In the genomic region with DNA sequence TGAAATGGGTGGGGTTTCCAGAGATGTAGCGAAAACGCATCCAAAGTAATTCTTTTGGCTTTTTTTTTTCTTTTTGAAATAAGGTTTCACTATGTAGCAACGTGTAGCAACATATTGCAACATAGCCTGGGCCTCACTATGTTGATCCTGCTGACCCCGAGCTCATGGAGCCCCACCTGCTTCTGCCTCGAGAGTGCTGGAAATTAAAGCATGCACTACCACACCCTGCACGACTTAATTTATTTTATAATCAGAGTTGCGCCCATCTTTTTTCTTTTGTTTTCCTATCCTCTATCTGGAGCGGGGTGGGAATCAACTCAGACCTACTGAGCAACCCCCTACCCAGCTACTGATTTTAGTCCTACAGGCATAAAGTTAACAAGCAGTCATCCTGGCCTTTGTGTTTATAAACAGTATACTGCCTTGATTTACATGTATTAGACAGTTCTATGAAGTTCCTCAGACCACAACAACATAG, we compare ENCODE assay signal across 8 mouse cellular contexts. TPM values are rescaled to one million over a fixed set of nuclear protein-coding genes. Genes with fewer than 3 reads are reported as not detected.
DNase-seq lines count a peak whose midpoint lies in the region; ATAC-seq and TF ChIP-seq lines count a peak whose summit lies in the region.

No protein-coding gene starts in this region.

- no peak overlapping the region for H3K27ac ChIP-seq in cerebellum, adult 2 months (ENCODE audit: insufficient read depth, low read length)
- no peak overlapping the region for H3K27ac ChIP-seq in neural tube, embryonic 11.5 days (ENCODE audit: low read depth, low read length)
- H3K27ac ChIP-seq in limb, embryonic 15.5 days = peak overlapping the region; percentile 80
- H3K27ac ChIP-seq in stomach, embryonic 16.5 days (ENCODE audit: low read length) = peak overlapping the region; percentile 20; the same call in 1 of the 2 replicates

- H3K36me3 ChIP-seq in neural tube, embryonic 11.5 days (ENCODE audit: control insufficient read depth, insufficient read depth, low read length) = no peaks in the 10 kb centered on the region
- peaks cover 18% of the 10 kb centered on the region for H3K36me3 ChIP-seq in limb, embryonic 15.5 days
- no peaks in the 10 kb centered on the region for H3K36me3 ChIP-seq in stomach, embryonic 16.5 days (ENCODE audit: control insufficient read depth, insufficient read depth, low read length)

- WGBS in cerebellum, adult 2 months = 1% methylated on average over 8 of the region's 8 CpGs
- 0% methylated on average over 8 of the region's 8 CpGs for WGBS in neural tube, embryonic 11.5 days
- WGBS in limb, embryonic 15.5 days = 1% methylated on average over 8 of the region's 8 CpGs
- 2% methylated on average over 8 of the region's 8 CpGs for WGBS in stomach, embryonic 16.5 days

- no peak overlapping the region for H3K9ac ChIP-seq in neural tube, embryonic 11.5 days (ENCODE audit: low read length)
- peak overlapping the region; percentile 26; the same call in 1 of the 2 replicates for H3K9ac ChIP-seq in limb, embryonic 15.5 days
- H3K9ac ChIP-seq in stomach, embryonic 16.5 days (ENCODE audit: low read length) = peak overlapping the region; percentile 59

- peak overlapping the region; percentile 100 for H3K4me3 ChIP-seq in cerebellum, adult 2 months (replicated peaks; ENCODE audit: insufficient read depth, low read depth, low read length)
- peak overlapping the region; percentile 54 for H3K4me3 ChIP-seq in neural tube, embryonic 11.5 days (ENCODE audit: low read depth, low read length)
- peak overlapping the region; percentile 66 for H3K4me3 ChIP-seq in limb, embryonic 15.5 days
- H3K4me3 ChIP-seq in stomach, embryonic 16.5 days (replicated peaks; ENCODE audit: low read length) = peak overlapping the region; percentile 84

- TF ChIP-seq CTCF in cerebellum, adult 2 months (IDR thresholded peaks at IDR 0.05; ENCODE audit: borderline replicate concordance, insufficient read depth, low read depth, low read length) = no peak

- peaks cover 2% of the 10 kb centered on the region; the same call in 1 of the 2 replicates for H3K4me1 ChIP-seq in cerebellum, adult 2 months (ENCODE audit: control insufficient read depth, insufficient read depth, low read length)
- peaks cover 6% of the 10 kb centered on the region for H3K4me1 ChIP-seq in neural tube, embryonic 11.5 days (ENCODE audit: control insufficient read depth, insufficient read depth, low read length)
- H3K4me1 ChIP-seq in limb, embryonic 15.5 days = peaks cover 12% of the 10 kb centered on the region
- peaks cover 11% of the 10 kb centered on the region for H3K4me1 ChIP-seq in stomach, embryonic 16.5 days (ENCODE audit: control insufficient read depth, insufficient read depth, low read length)

- DNase-seq in cerebellum, adult 2 months = no peak
- no peak for DNase-seq in cerebellum, adult 11 months
- no peak for DNase-seq in neural tube, embryonic 11.5 days (ENCODE audit: low spot score)
- no peak for DNase-seq in neural tube, embryonic 10.5 days (ENCODE audit: extremely low spot score, low spot score)
- DNase-seq in frontal cortex, postnatal 25 days (ENCODE audit: low spot score in 2 of 2) = no peak

- H3K9me3 ChIP-seq in neural tube, embryonic 11.5 days (ENCODE audit: control insufficient read depth, low read length) = no peaks in the 10 kb centered on the region
- H3K9me3 ChIP-seq in limb, embryonic 15.5 days = no peaks in the 10 kb centered on the region
- H3K9me3 ChIP-seq in stomach, embryonic 16.5 days (replicated peaks; ENCODE audit: control insufficient read depth, low read length) = no peaks in the 10 kb centered on the region

- peak overlapping the region; percentile 90 for H3K4me2 ChIP-seq in neural tube, embryonic 11.5 days (ENCODE audit: low read depth)
- H3K4me2 ChIP-seq in limb, embryonic 15.5 days = peak overlapping the region; percentile 73
- peak overlapping the region; percentile 57 for H3K4me2 ChIP-seq in stomach, embryonic 16.5 days (ENCODE audit: low read depth, low read length)

- H3K27me3 ChIP-seq in cerebellum, adult 2 months (ENCODE audit: control insufficient read depth, insufficient read depth, low read length) = no peaks in the 10 kb centered on the region
- no peaks in the 10 kb centered on the region for H3K27me3 ChIP-seq in neural tube, embryonic 11.5 days (ENCODE audit: control insufficient read depth, insufficient read depth, low read length)
- no peaks in the 10 kb centered on the region for H3K27me3 ChIP-seq in limb, embryonic 15.5 days
- H3K27me3 ChIP-seq in stomach, embryonic 16.5 days (ENCODE audit: control insufficient read depth, insufficient read depth, low read length) = no peaks in the 10 kb centered on the region

- no peak for TF ChIP-seq POLR2A in cerebellum, adult 2 months (IDR thresholded peaks at IDR 0.05; ENCODE audit: borderline replicate concordance, insufficient read depth, low read length)

- ATAC-seq in neural tube, embryonic 11.5 days (ENCODE audit: insufficient read depth, low FRiP score, low TSS enrichment) = peak; percentile 40
- ATAC-seq in limb, embryonic 15.5 days (ENCODE audit: insufficient number of reproducible peaks, low FRiP score, low TSS enrichment, low read depth) = no peak
- no peak for ATAC-seq in stomach, embryonic 16.5 days (ENCODE audit: insufficient read depth, low FRiP score)
- ATAC-seq in megakaryocyte progenitor cell, adult 5-6 weeks (replicated peaks; ENCODE audit: poor library complexity) = no peak

RNA-seq across cellular contexts. Expression of a gene that starts 0.6 kb away (rescaled TPM):
- polyA plus RNA-seq in cerebellum, adult 2 months (2012; rRNA removed) = 146 and 152 TPM in 2 replicates
- 13.3 and 14.5 TPM in 2 replicates for polyA plus RNA-seq in neural tube, embryonic 11.5 days (2014; fragmentation: Nextera tagmentation; extraction: Ambion mirVana)
- polyA plus RNA-seq in limb, embryonic 15.5 days (2015; fragmentation: Nextera tagmentation; extraction: Ambion mirVana) = 30.1 and 34.3 TPM in 2 replicates
- polyA plus RNA-seq in stomach, embryonic 16.5 days (2015; fragmentation: Nextera tagmentation; extraction: Ambion mirVana) = 23.3 and 23.8 TPM in 2 replicates
- 3.1 and 3.6 TPM in 2 replicates for total RNA-seq in megakaryocyte progenitor cell, adult 5-6 weeks (2015)
- total RNA-seq in megakaryocyte progenitor cell, adult 5-6 weeks (2017) = 19.7 and 24.5 TPM in 2 replicates

RNA-seq across cellular contexts. Expression of a gene that starts 16.5 kb away (rescaled TPM):
- 38.1 and 39.4 TPM in 2 replicates for polyA plus RNA-seq in cerebellum, adult 2 months (2012; rRNA removed)
- polyA plus RNA-seq in neural tube, embryonic 11.5 days (2014; fragmentation: Nextera tagmentation; extraction: Ambion mirVana) = 3.2 and 4.0 TPM in 2 replicates
- polyA plus RNA-seq in limb, embryonic 15.5 days (2015; fragmentation: Nextera tagmentation; extraction: Ambion mirVana) = 23.7 and 36.9 TPM in 2 replicates
- 53.8 and 59.8 TPM in 2 replicates for polyA plus RNA-seq in stomach, embryonic 16.5 days (2015; fragmentation: Nextera tagmentation; extraction: Ambion mirVana)
- total RNA-seq in megakaryocyte progenitor cell, adult 5-6 weeks (2015) = 0.12 and 0.20 TPM in 2 replicates
- not detected in 2 replicates for total RNA-seq in megakaryocyte progenitor cell, adult 5-6 weeks (2017)

RNA-seq across cellular contexts. Expression of a gene that starts 24.4 kb away (rescaled TPM):
- polyA plus RNA-seq in cerebellum, adult 2 months (2012; rRNA removed) = not detected in 2 replicates
- polyA plus RNA-seq in neural tube, embryonic 11.5 days (2014; fragmentation: Nextera tagmentation; extraction: Ambion mirVana) = not detected in 2 replicates
- polyA plus RNA-seq in limb, embryonic 15.5 days (2015; fragmentation: Nextera tagmentation; extraction: Ambion mirVana) = not detected in 2 replicates
- polyA plus RNA-seq in stomach, embryonic 16.5 days (2015; fragmentation: Nextera tagmentation; extraction: Ambion mirVana) = not detected in 2 replicates
- total RNA-seq in megakaryocyte progenitor cell, adult 5-6 weeks (2015) = not detected in 2 replicates
- total RNA-seq in megakaryocyte progenitor cell, adult 5-6 weeks (2017) = not detected in 2 replicates

RNA-seq across cellular contexts. Expression of a gene that starts 24.5 kb away (rescaled TPM):
- polyA plus RNA-seq in cerebellum, adult 2 months (2012; rRNA removed) = 112 and 114 TPM in 2 replicates
- polyA plus RNA-seq in neural tube, embryonic 11.5 days (2014; fragmentation: Nextera tagmentation; extraction: Ambion mirVana) = 2.2 and 2.7 TPM in 2 replicates
- polyA plus RNA-seq in limb, embryonic 15.5 days (2015; fragmentation: Nextera tagmentation; extraction: Ambion mirVana) = 11.1 and 11.5 TPM in 2 replicates
- polyA plus RNA-seq in stomach, embryonic 16.5 days (2015; fragmentation: Nextera tagmentation; extraction: Ambion mirVana) = 2.5 and 2.8 TPM in 2 replicates
- total RNA-seq in megakaryocyte progenitor cell, adult 5-6 weeks (2015) = 2.2 and 2.4 TPM in 2 replicates
- total RNA-seq in megakaryocyte progenitor cell, adult 5-6 weeks (2017) = 1.6 and 2.6 TPM in 2 replicates

RNA-seq across cellular contexts. Expression of a gene that starts 35.0 kb away (rescaled TPM):
- polyA plus RNA-seq in cerebellum, adult 2 months (2012; rRNA removed) = 141 and 152 TPM in 2 replicates
- 154 and 158 TPM in 2 replicates for polyA plus RNA-seq in neural tube, embryonic 11.5 days (2014; fragmentation: Nextera tagmentation; extraction: Ambion mirVana)
- polyA plus RNA-seq in limb, embryonic 15.5 days (2015; fragmentation: Nextera tagmentation; extraction: Ambion mirVana) = 132 and 139 TPM in 2 replicates
- polyA plus RNA-seq in stomach, embryonic 16.5 days (2015; fragmentation: Nextera tagmentation; extraction: Ambion mirVana) = 132 and 136 TPM in 2 replicates
- total RNA-seq in megakaryocyte progenitor cell, adult 5-6 weeks (2015) = 90.2 and 93.9 TPM in 2 replicates
- 101 and 105 TPM in 2 replicates for total RNA-seq in megakaryocyte progenitor cell, adult 5-6 weeks (2017)

Comparison
In these comparisons a context has a peak if more than half of its experiments do, and no peak if none do; other contexts are left out.
1. H3K27ac ChIP-seq: peak in limb, embryonic 15.5 days (single experiment) and stomach, embryonic 16.5 days (single experiment); none in cerebellum, adult 2 months (single experiment) and neural tube, embryonic 11.5 days (single experiment).
2. Peak in every context shown above with its lines, with median percentiles within 50 percentile points of each other: H3K4me3 ChIP-seq and H3K4me2 ChIP-seq.